Mouse (Mus musculus): ENCODE results near the gene Rcl1. TPM values are rescaled to one million over a fixed set of nuclear protein-coding genes. Genes with fewer than 3 reads are reported as not detected.

Rcl1 gene
- polyA plus RNA-seq, 1 experiment from 2014 or later: 36.1 TPM

- Histone ChIP-seq H3K9ac (replicated peaks; ENCODE audit: low read depth, low read length) (no peak overlapping the region), H3K27me3 (ENCODE audit: control insufficient read depth, insufficient read depth, low read length) (no peaks in the 10 kb centered on the region), H3K4me3 (ENCODE audit: low read depth, low read length) (no peak overlapping the region), H3K36me3 (ENCODE audit: control insufficient read depth, insufficient read depth, low read length) (peaks cover 4% of the 10 kb centered on the region; the same call in 1 of the 2 replicates), H3K4me1 (ENCODE audit: control insufficient read depth, insufficient read depth, low read length) (no peaks in the 10 kb centered on the region), H3K27ac (ENCODE audit: low read depth, low read length) (no peak overlapping the region), H3K9me3 (ENCODE audit: control insufficient read depth, low read length) (no peaks in the 10 kb centered on the region), H3K4me2 (ENCODE audit: low read depth, low read length) (no peak overlapping the region)
- WGBS: 93% methylated on average over 10 of the region's 10 CpGs
- no peak for ATAC-seq (ENCODE audit: low read depth)
Measured at GRCm38 (mm10) chr19:29138546-29139270, 37.5 kb downstream of the Rcl1 start.

GRCm38 (mm10) chr19:29139699-29140456, 38.7 kb downstream of the Rcl1 start:
- H3K36me3 ChIP-seq (ENCODE audit: control insufficient read depth, insufficient read depth, low read length): peaks cover 4% of the 10 kb centered on the region; the same call in 1 of the 2 replicates
- no peak overlapping the region for H3K27ac ChIP-seq (ENCODE audit: low read depth, low read length)
- no peaks in the 10 kb centered on the region for H3K27me3 ChIP-seq (ENCODE audit: control insufficient read depth, insufficient read depth, low read length)
- H3K9ac ChIP-seq (replicated peaks; ENCODE audit: low read depth, low read length): no peak overlapping the region
- WGBS: 87% methylated on average over 10 of the region's 10 CpGs
- no peak for ATAC-seq (ENCODE audit: low read depth)
- no peak overlapping the region for H3K4me3 ChIP-seq (ENCODE audit: low read depth, low read length)
- no peak overlapping the region for H3K4me2 ChIP-seq (ENCODE audit: low read depth, low read length)
- no peaks in the 10 kb centered on the region for H3K9me3 ChIP-seq (ENCODE audit: control insufficient read depth, low read length)
- H3K4me1 ChIP-seq (ENCODE audit: control insufficient read depth, insufficient read depth, low read length): no peaks in the 10 kb centered on the region

DNA sequence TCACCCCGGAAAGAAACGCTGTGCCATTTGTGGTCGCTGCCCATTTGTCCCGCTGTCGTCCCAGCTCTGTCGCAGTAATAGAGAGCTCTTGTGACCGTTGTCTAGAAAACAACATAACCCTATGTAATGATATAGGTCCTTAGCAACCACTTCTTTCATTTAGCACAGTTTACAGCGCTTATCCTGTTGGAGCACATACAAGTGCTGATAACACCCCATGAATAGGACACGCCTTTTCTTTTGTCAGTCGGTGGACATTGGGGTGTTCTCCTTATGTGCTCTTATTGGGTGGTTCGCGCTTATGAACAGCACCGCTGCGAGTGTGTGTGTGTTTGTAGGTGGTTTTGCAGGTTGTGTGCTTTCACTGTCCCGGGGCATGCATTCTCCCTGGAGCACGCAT, 39.8 kb downstream of the Rcl1 start:
- Histone ChIP-seq H3K9ac (replicated peaks; ENCODE audit: low read depth, low read length) (no peak overlapping the region), H3K4me2 (ENCODE audit: low read depth, low read length) (no peak overlapping the region), H3K4me1 (ENCODE audit: control insufficient read depth, insufficient read depth, low read length) (no peaks in the 10 kb centered on the region), H3K27ac (ENCODE audit: low read depth, low read length) (no peak overlapping the region), H3K9me3 (ENCODE audit: control insufficient read depth, low read length) (no peaks in the 10 kb centered on the region), H3K4me3 (ENCODE audit: low read depth, low read length) (no peak overlapping the region), H3K27me3 (ENCODE audit: control insufficient read depth, insufficient read depth, low read length) (no peaks in the 10 kb centered on the region), H3K36me3 (ENCODE audit: control insufficient read depth, insufficient read depth, low read length) (peaks cover 4% of the 10 kb centered on the region; the same call in 1 of the 2 replicates)
- no peak for ATAC-seq (ENCODE audit: low read depth)
- WGBS: 89% methylated on average over 16 of the region's 16 CpGs

DNA sequence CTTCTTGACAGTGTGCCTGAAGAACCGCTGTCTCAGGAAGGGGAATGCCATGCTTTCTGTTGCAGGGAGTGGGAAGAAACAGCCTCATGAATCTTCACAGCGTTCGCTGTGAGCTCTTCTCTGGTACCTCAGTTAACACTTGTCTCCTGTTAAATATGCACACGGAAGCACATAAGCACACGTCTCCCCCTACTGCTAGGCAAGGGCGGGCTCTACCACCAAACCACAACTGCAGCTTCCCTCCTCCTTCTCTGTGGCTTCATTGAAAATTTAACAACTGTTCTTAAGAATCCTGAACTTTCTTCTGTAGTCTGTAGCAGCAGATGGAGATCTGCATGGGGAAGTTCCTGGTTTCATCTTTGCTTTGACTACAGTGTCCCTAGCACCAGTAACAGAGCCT, 41.1 kb downstream of the Rcl1 start:
- no peaks in the 10 kb centered on the region for H3K27me3 ChIP-seq (ENCODE audit: control insufficient read depth, insufficient read depth, low read length)
- ATAC-seq (ENCODE audit: low read depth): no peak
- H3K9me3 ChIP-seq (ENCODE audit: control insufficient read depth, low read length): no peaks in the 10 kb centered on the region
- H3K9ac ChIP-seq (replicated peaks; ENCODE audit: low read depth, low read length): no peak overlapping the region
- H3K27ac ChIP-seq (ENCODE audit: low read depth, low read length): no peak overlapping the region
- WGBS: 90% methylated on average over 6 of the region's 6 CpGs
- H3K36me3 ChIP-seq (ENCODE audit: control insufficient read depth, insufficient read depth, low read length): peaks cover 4% of the 10 kb centered on the region; the same call in 1 of the 2 replicates
- no peak overlapping the region for H3K4me2 ChIP-seq (ENCODE audit: low read depth, low read length)
- no peaks in the 10 kb centered on the region for H3K4me1 ChIP-seq (ENCODE audit: control insufficient read depth, insufficient read depth, low read length)
- H3K4me3 ChIP-seq (ENCODE audit: low read depth, low read length): no peak overlapping the region

DNA sequence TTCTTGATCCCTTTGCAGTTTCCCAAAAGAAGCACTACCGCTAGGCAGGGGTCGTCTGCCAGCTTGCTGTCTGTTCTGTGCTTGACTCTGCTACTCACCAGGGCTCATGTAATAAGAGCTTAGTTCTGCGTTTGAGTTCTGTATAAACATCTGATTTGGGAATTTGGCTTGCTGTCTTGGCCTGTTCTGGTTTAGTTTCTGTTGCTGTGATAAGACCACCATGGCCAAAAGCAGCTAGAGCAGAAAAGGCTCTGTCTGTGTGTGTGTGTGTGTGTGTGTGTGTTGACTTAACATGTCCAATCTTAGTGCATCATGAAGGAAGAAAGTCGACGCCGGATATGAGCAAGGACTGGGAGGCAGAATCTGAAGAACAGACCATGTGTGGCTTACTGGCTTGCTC, 44.2 kb downstream of the Rcl1 start:
- Histone ChIP-seq H3K27me3 (ENCODE audit: control insufficient read depth, insufficient read depth, low read length) (no peaks in the 10 kb centered on the region), H3K4me3 (ENCODE audit: low read depth, low read length) (no peak overlapping the region), H3K9ac (replicated peaks; ENCODE audit: low read depth, low read length) (no peak overlapping the region), H3K27ac (ENCODE audit: low read depth, low read length) (no peak overlapping the region), H3K4me1 (ENCODE audit: control insufficient read depth, insufficient read depth, low read length) (no peaks in the 10 kb centered on the region), H3K9me3 (ENCODE audit: control insufficient read depth, low read length) (no peaks in the 10 kb centered on the region), H3K4me2 (ENCODE audit: low read depth, low read length) (no peak overlapping the region), H3K36me3 (ENCODE audit: control insufficient read depth, insufficient read depth, low read length) (peaks cover 4% of the 10 kb centered on the region; the same call in 1 of the 2 replicates)
- 94% methylated on average over 6 of the region's 6 CpGs for WGBS
- ATAC-seq (ENCODE audit: low read depth): no peak

DNA sequence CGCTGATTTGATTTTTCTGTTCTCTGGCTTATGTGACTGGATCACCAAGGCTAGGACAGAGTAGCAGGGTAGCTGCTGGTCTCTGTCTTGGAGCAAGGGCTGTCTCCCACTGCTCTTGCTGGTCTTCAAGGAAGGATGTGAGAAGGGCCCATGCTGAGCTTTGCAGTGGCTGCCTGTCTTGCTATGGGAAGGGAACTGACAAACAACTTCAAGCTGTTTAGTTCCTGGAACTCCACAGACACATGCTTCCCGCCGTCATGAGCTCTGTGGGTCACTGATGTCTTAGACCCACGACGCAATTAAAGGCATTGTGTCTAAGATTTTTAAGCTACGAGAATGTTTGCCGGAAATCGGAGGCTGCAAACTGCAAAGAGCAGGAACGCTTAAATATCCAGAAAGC, 45.6 kb downstream of the Rcl1 start:
- Histone ChIP-seq H3K4me3 (ENCODE audit: low read depth, low read length) (no peak overlapping the region), H3K9me3 (ENCODE audit: control insufficient read depth, low read length) (no peaks in the 10 kb centered on the region), H3K36me3 (ENCODE audit: control insufficient read depth, insufficient read depth, low read length) (peaks cover 4% of the 10 kb centered on the region; the same call in 1 of the 2 replicates), H3K27me3 (ENCODE audit: control insufficient read depth, insufficient read depth, low read length) (no peaks in the 10 kb centered on the region), H3K4me2 (ENCODE audit: low read depth, low read length) (no peak overlapping the region), H3K4me1 (ENCODE audit: control insufficient read depth, insufficient read depth, low read length) (no peaks in the 10 kb centered on the region), H3K9ac (replicated peaks; ENCODE audit: low read depth, low read length) (no peak overlapping the region), H3K27ac (ENCODE audit: low read depth, low read length) (no peak overlapping the region)
- WGBS: 85% methylated on average over 9 of the region's 9 CpGs
- no peak for ATAC-seq (ENCODE audit: low read depth)

GRCm38 (mm10) chr19:29149583-29149982, 48.4 kb downstream of the Rcl1 start:
- no peak overlapping the region for H3K4me3 ChIP-seq (ENCODE audit: low read depth, low read length)
- no peak overlapping the region for H3K4me2 ChIP-seq (ENCODE audit: low read depth, low read length)
- ATAC-seq (ENCODE audit: low read depth): no peak
- H3K9me3 ChIP-seq (ENCODE audit: control insufficient read depth, low read length): no peaks in the 10 kb centered on the region
- no peak overlapping the region for H3K9ac ChIP-seq (replicated peaks; ENCODE audit: low read depth, low read length)
- WGBS: 59% methylated on average over 6 of the region's 6 CpGs
- H3K36me3 ChIP-seq (ENCODE audit: control insufficient read depth, insufficient read depth, low read length): no peaks in the 10 kb centered on the region
- no peaks in the 10 kb centered on the region for H3K27me3 ChIP-seq (ENCODE audit: control insufficient read depth, insufficient read depth, low read length)
- H3K4me1 ChIP-seq (ENCODE audit: control insufficient read depth, insufficient read depth, low read length): no peaks in the 10 kb centered on the region
- H3K27ac ChIP-seq (ENCODE audit: low read depth, low read length): no peak overlapping the region

DNA sequence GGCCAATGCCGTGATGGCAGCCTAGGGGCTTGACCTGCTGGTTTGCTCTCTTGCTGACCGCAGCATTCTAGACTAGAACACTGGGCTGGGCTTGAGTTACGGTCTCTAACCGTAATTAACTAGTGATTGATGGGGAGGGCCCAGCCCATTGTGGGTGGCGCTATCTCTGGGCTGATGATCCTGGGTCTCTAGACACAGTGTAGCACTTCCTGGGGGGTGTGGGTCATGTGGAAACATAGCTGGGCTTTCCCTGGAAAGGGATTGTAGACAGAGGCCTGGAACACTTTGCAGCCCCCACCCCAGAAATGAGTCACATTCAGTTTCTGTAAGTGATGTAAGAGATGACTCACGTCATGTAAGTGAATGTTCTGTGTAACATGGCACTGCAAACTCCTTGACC, 48.9 kb downstream of the Rcl1 start:
- H3K4me2 ChIP-seq (ENCODE audit: low read depth, low read length): no peak overlapping the region
- no peaks in the 10 kb centered on the region for H3K4me1 ChIP-seq (ENCODE audit: control insufficient read depth, insufficient read depth, low read length)
- no peak overlapping the region for H3K4me3 ChIP-seq (ENCODE audit: low read depth, low read length)
- H3K27me3 ChIP-seq (ENCODE audit: control insufficient read depth, insufficient read depth, low read length): no peaks in the 10 kb centered on the region
- ATAC-seq (ENCODE audit: low read depth): no peak
- no peaks in the 10 kb centered on the region for H3K36me3 ChIP-seq (ENCODE audit: control insufficient read depth, insufficient read depth, low read length)
- no peak overlapping the region for H3K9ac ChIP-seq (replicated peaks; ENCODE audit: low read depth, low read length)
- no peak overlapping the region for H3K27ac ChIP-seq (ENCODE audit: low read depth, low read length)
- no peaks in the 10 kb centered on the region for H3K9me3 ChIP-seq (ENCODE audit: control insufficient read depth, low read length)
- 27% methylated on average over 6 of the region's 6 CpGs for WGBS

GRCm38 (mm10) chr19:29151443-29151842, 50.3 kb downstream of the Rcl1 start:
- no peak for ATAC-seq (ENCODE audit: low read depth)
- Histone ChIP-seq H3K27me3 (ENCODE audit: control insufficient read depth, insufficient read depth, low read length) (no peaks in the 10 kb centered on the region), H3K9ac (replicated peaks; ENCODE audit: low read depth, low read length) (no peak overlapping the region), H3K9me3 (ENCODE audit: control insufficient read depth, low read length) (no peaks in the 10 kb centered on the region), H3K4me1 (ENCODE audit: control insufficient read depth, insufficient read depth, low read length) (no peaks in the 10 kb centered on the region), H3K27ac (ENCODE audit: low read depth, low read length) (no peak overlapping the region), H3K4me3 (ENCODE audit: low read depth, low read length) (no peak overlapping the region), H3K36me3 (ENCODE audit: control insufficient read depth, insufficient read depth, low read length) (no peaks in the 10 kb centered on the region), H3K4me2 (ENCODE audit: low read depth, low read length) (no peak overlapping the region)
- 84% methylated on average over 2 of the region's 2 CpGs for WGBS
